Mouse (Mus musculus): ENCODE measurements around the gene A730015C16Rik.
A peak's percentile ranks its signal among the peaks of the same experiment; 100 is the strongest.

The A730015C16Rik gene

GRCm38 (mm10) chr4:108835496-108835895, 12.9 kb downstream of the A730015C16Rik start:
- TF ChIP-seq GATA4 (IDR thresholded peaks at IDR 0.05; ENCODE audit: insufficient replicate concordance, low read length), result no peak

- TF ChIP-seq GATA4 (IDR thresholded peaks at IDR 0.05; ENCODE audit: insufficient replicate concordance, low read length), result no peak
These were observed 13.5 kb downstream of the A730015C16Rik start for GRCm38 (mm10) chr4:108834971-108835311.

GRCm38 (mm10) chr4:108834115-108834970, 14.1 kb downstream of the A730015C16Rik start, which contains the start of gene Txndc12:
Txndc12 (plus strand) TSS chr4:108834601.
- TF ChIP-seq GATA4 (IDR thresholded peaks at IDR 0.05; ENCODE audit: insufficient replicate concordance, low read length), result peak; percentile 74

GRCm38 (mm10) chr4:108833828-108834114, 14.6 kb downstream of the A730015C16Rik start:
- no peak for TF ChIP-seq GATA4 (IDR thresholded peaks at IDR 0.05; ENCODE audit: insufficient replicate concordance, low read length)

- TF ChIP-seq GATA4 (IDR thresholded peaks at IDR 0.05; ENCODE audit: insufficient replicate concordance, low read length), result no peak; the same call in 1 of the 2 replicates
These were observed 15.2 kb downstream of the A730015C16Rik start, which contains the start of gene Btf3l4 for GRCm38 (mm10) chr4:108832916-108833827. Btf3l4 (minus strand) TSS chr4:108833614.

- TF ChIP-seq GATA4 (IDR thresholded peaks at IDR 0.05; ENCODE audit: insufficient replicate concordance, low read length), result no peak
These were observed 17.7 kb downstream of the A730015C16Rik start for GRCm38 (mm10) chr4:108830698-108831097.

- TF ChIP-seq GATA4 (IDR thresholded peaks at IDR 0.05; ENCODE audit: insufficient replicate concordance, low read length), result no peak
These were observed 21.8 kb downstream of the A730015C16Rik start for GRCm38 (mm10) chr4:108826643-108827042.

- no peak for TF ChIP-seq GATA4 (IDR thresholded peaks at IDR 0.05; ENCODE audit: insufficient replicate concordance, low read length)
These were observed 22.3 kb downstream of the A730015C16Rik start for GRCm38 (mm10) chr4:108826096-108826495.

GRCm38 (mm10) chr4:108825677-108826076, 22.7 kb downstream of the A730015C16Rik start:
- TF ChIP-seq GATA4 (IDR thresholded peaks at IDR 0.05; ENCODE audit: insufficient replicate concordance, low read length), result no peak

- no peak for TF ChIP-seq GATA4 (IDR thresholded peaks at IDR 0.05; ENCODE audit: insufficient replicate concordance, low read length)
These were observed 36.9 kb downstream of the A730015C16Rik start for GRCm38 (mm10) chr4:108811550-108811949.

GRCm38 (mm10) chr4:108811142-108811541, 37.3 kb downstream of the A730015C16Rik start:
- no peak for TF ChIP-seq GATA4 (IDR thresholded peaks at IDR 0.05; ENCODE audit: insufficient replicate concordance, low read length)

GRCm38 (mm10) chr4:108803535-108803934, 44.9 kb downstream of the A730015C16Rik start:
- TF ChIP-seq GATA4 (IDR thresholded peaks at IDR 0.05; ENCODE audit: insufficient replicate concordance, low read length), result no peak

- no peak for TF ChIP-seq GATA4 (IDR thresholded peaks at IDR 0.05; ENCODE audit: insufficient replicate concordance, low read length)
These were observed 50.2 kb downstream of the A730015C16Rik start for GRCm38 (mm10) chr4:108798083-108798830.
